Mouse (Mus musculus) erythroblast, embryonic 14.5 days (primary cell): Measurements from ENCODE around the gene Gm20905.
"Not testable (repeated sequence)": the region's sequence is repeated elsewhere in the genome, so short reads cannot be mapped to it uniquely, and the experiment has no call there.

Experiments
- GATA1 ChIP-seq: IDR thresholded peaks from 2 replicates; pipeline ENCODE4 v1.6.1; 2012; ENCODE audit warnings: low read length, inconsistent platforms, mixed read lengths
- TAL1 ChIP-seq: IDR thresholded peaks from 3 replicates; pipeline ENCODE4 v1.6.1; 2012; ENCODE audit warnings: low read length, inconsistent platforms, mixed read lengths

- TF ChIP-seq TAL1, GATA1: not testable (repeated sequence)
These were observed at the start of gene Gm20905 for GRCm38 (mm10) chrY:37259503-37259902.
